Mouse (Mus musculus): ENCODE results near the gene Add3. TPM values are rescaled to one million over a fixed set of nuclear protein-coding genes. Genes with fewer than 3 reads are reported as not detected.
A peak's percentile ranks its signal among the peaks of the same experiment; 100 is the strongest.

The Add3 gene
- polyA plus RNA-seq, 1 experiment from 2014 or later = 100 TPM

DNA sequence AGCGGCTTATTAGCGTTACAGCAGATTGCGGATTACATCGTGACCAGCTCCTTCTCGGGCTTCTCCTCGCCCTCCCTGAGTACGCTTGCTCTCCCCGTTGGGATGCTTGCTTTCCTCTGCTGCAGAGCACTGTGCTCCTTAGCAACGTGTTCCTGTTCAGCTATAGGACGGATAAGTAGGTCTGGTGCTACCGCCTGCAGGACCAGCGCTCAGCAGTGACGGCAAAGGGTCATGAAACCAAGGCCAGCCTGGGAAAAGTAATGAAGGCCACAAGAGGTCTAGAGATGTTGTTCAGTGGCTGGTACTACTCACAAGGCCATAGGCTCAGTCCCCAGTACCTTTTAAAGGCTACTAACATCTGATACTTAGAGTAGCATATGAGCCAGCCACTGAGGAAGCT lies 86.4 kb downstream of the Add3 start:
- H3K9ac ChIP-seq (replicated peaks; ENCODE audit: low read depth) = no peak overlapping the region
- H3K9me3 ChIP-seq (ENCODE audit: low read length) = no peaks in the 10 kb centered on the region
- H3K27ac ChIP-seq (ENCODE audit: low read length) = no peak overlapping the region
- DNase-seq (ENCODE audit: low spot score) (no peak), ATAC-seq (no peak)
- no peak for TF ChIP-seq EP300 (IDR thresholded peaks at IDR 0.05)
- no peak for TF ChIP-seq CTCF (IDR thresholded peaks at IDR 0.05)
- H3K27me3 ChIP-seq (replicated peaks; ENCODE audit: insufficient read depth, low read length) = no peaks in the 10 kb centered on the region
- H3K36me3 ChIP-seq (ENCODE audit: insufficient read depth, low read length) = peaks cover 19% of the 10 kb centered on the region; the same call in 1 of the 2 replicates
- 81% methylated on average over 13 of the region's 13 CpGs for WGBS
- H3K4me2 ChIP-seq (replicated peaks; ENCODE audit: low read depth, low read length) = no peak overlapping the region
- no peaks in the 10 kb centered on the region for H3K4me1 ChIP-seq (ENCODE audit: insufficient read depth, low read depth, low read length)
- H3K4me3 ChIP-seq (ENCODE audit: low read depth, low read length) = no peak overlapping the region

DNA sequence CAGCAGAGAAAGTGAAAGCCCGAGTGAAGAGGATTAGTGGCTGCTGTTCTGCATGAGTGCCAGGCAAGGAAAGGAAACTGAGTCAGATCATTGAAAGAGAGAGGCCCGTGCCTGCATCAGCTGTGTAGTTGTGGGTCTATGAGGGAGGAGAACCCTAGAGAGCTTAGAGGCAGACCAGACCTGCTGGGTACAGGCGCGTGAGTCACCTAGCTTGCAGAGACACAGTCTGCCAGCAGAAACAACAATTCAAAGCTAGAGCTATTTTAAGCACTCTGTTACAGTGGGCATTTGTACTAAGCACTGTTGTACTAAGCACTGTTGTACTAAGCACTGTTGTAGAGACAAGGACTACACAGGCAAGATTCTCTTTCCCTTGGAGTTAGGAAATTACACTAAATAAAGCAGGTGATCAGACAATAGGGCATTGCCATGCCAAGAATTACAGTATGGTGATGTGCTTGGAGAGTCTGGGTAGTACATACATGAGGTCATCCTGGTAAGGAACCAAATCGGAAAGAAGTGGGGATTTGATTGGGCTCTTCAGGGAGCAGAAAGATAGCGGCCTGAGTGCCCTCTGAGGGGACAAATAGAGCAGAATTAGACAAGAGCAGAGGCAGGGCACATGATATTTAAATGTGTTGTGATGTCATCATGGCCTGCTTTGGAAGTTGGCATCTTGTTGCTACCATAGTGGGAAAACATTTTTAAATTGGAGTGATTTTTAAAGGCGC lies 88.0 kb downstream of the Add3 start:
- no peak overlapping the region for H3K9ac ChIP-seq (replicated peaks; ENCODE audit: low read depth)
- H3K4me1 ChIP-seq (ENCODE audit: insufficient read depth, low read depth, low read length) = no peaks in the 10 kb centered on the region
- DNase-seq (ENCODE audit: low spot score) (no peak), ATAC-seq (no peak)
- no peak overlapping the region for H3K27ac ChIP-seq (ENCODE audit: low read length)
- no peak for TF ChIP-seq EP300 (IDR thresholded peaks at IDR 0.05)
- no peak for TF ChIP-seq CTCF (IDR thresholded peaks at IDR 0.05)
- H3K36me3 ChIP-seq (ENCODE audit: insufficient read depth, low read length) = peaks cover 26% of the 10 kb centered on the region
- no peaks in the 10 kb centered on the region for H3K9me3 ChIP-seq (ENCODE audit: low read length)
- H3K4me3 ChIP-seq (ENCODE audit: low read depth, low read length) = no peak overlapping the region
- no peak overlapping the region for H3K4me2 ChIP-seq (replicated peaks; ENCODE audit: low read depth, low read length)
- H3K27me3 ChIP-seq (replicated peaks; ENCODE audit: insufficient read depth, low read length) = no peaks in the 10 kb centered on the region
- WGBS = 89% methylated on average over 7 of the region's 7 CpGs

DNA sequence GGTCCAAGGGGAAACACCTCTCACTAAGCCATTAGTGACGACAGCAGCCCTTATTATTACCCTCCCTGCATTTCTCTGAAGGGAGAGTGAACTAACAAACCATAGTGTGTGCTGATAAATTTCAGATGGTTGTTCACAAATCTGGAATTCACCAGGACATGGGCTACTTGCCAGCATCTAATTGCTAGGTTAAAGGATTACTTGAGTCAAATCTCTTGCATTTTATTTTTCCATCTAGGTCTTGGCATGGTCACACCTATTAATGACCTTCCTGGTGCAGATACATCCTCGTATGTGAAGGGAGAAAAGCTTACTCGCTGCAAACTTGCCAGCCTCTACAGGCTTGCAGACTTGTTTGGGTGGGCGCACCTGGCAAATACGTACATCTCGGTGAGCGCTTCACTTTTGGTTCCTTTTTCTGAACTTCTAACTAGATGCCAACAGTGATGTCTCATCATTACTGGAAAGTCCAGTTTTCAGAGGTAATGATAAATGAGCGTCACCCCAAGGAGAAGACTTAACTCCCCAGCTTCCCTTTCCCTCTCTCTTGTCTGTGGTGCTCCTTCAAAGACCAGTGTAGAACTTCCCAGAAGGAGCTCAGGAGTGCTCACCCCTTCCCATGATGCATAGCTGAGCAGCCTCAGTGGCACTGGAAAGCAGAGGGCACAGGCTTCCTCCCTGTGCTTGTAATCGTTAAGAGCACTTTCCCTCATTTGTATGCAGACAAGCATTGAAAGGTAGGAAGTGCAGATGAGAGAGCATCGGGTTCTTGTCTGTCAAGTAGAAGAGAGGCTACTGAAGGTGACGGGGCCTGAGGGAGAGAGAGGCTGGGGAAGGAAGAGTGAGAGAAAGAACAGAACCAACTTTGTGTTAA lies 90.9 kb downstream of the Add3 start:
- Histone ChIP-seq H3K4me2 (replicated peaks; ENCODE audit: low read depth, low read length) (no peak overlapping the region), H3K27me3 (replicated peaks; ENCODE audit: insufficient read depth, low read length) (no peaks in the 10 kb centered on the region), H3K36me3 (ENCODE audit: insufficient read depth, low read length) (peaks cover 44% of the 10 kb centered on the region), H3K4me3 (ENCODE audit: low read depth, low read length) (no peak overlapping the region), H3K4me1 (ENCODE audit: insufficient read depth, low read depth, low read length) (no peaks in the 10 kb centered on the region), H3K9ac (replicated peaks; ENCODE audit: low read depth) (no peak overlapping the region), H3K27ac (ENCODE audit: low read length) (no peak overlapping the region), H3K9me3 (ENCODE audit: low read length) (no peaks in the 10 kb centered on the region)
- WGBS = 76% methylated on average over 11 of the region's 11 CpGs
- DNase-seq (ENCODE audit: low spot score) (no peak), ATAC-seq (no peak)
- TF ChIP-seq CTCF (IDR thresholded peaks at IDR 0.05) = no peak

DNA sequence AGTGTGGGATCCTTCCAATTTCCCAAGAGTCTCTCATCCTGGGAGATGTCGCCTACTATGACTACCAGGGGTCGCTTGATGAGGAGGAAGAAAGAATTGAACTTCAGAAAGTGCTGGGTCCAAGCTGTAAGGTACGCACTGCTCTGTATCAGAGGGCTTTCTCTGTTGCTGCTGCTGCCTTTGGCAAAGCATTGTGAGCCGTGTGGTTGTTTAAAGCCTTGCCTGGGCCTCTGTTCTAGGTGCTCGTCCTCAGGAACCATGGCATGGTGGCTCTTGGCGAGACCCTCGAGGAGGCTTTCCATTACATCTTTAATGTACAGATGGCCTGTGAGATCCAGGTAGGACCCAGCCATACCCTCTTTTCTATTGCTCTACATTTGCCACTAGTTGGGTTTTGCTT lies 93.3 kb downstream of the Add3 start:
- H3K4me1 ChIP-seq (ENCODE audit: insufficient read depth, low read depth, low read length) = no peaks in the 10 kb centered on the region
- 92% methylated on average over 7 of the region's 7 CpGs for WGBS
- ATAC-seq = no peak
- no peak overlapping the region for H3K4me2 ChIP-seq (replicated peaks; ENCODE audit: low read depth, low read length)
- H3K27ac ChIP-seq (ENCODE audit: low read length) = no peak overlapping the region
- H3K9ac ChIP-seq (replicated peaks; ENCODE audit: low read depth) = no peak overlapping the region
- H3K9me3 ChIP-seq (ENCODE audit: low read length) = no peaks in the 10 kb centered on the region
- no peaks in the 10 kb centered on the region for H3K27me3 ChIP-seq (replicated peaks; ENCODE audit: insufficient read depth, low read length)
- H3K4me3 ChIP-seq (ENCODE audit: low read depth, low read length) = no peak overlapping the region
- H3K36me3 ChIP-seq (ENCODE audit: insufficient read depth, low read length) = peaks cover 54% of the 10 kb centered on the region
- DNase-seq (ENCODE audit: low spot score) = no peak
- no peak for TF ChIP-seq EP300 (IDR thresholded peaks at IDR 0.05)
- no peak for TF ChIP-seq CTCF (IDR thresholded peaks at IDR 0.05)

DNA sequence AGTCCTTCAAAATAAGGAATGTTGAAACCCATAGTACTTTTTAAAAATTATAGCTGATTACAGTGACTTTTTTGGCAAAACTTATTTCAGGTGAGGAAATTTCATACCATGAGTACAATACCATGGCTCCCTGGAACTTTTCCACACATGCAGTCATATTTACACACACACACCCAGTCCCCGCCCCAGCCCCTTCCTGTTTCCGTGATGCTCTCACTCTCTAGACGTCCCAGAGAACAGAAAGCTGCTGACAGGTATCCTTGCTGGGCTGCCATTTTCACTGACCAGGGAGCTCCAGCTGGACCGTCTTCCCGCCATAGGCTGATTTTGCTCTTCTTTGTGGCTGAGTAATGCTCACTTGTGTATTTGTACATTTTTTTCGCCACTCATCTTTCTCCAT lies 101.6 kb downstream of the Add3 start:
- no peak for TF ChIP-seq EP300 (IDR thresholded peaks at IDR 0.05)
- no peak for TF ChIP-seq CTCF (IDR thresholded peaks at IDR 0.05)
- 72% methylated on average over 6 of the region's 6 CpGs for WGBS
- Histone ChIP-seq H3K4me1 (ENCODE audit: insufficient read depth, low read depth, low read length) (no peaks in the 10 kb centered on the region), H3K4me2 (replicated peaks; ENCODE audit: low read depth, low read length) (no peak overlapping the region), H3K9me3 (ENCODE audit: low read length) (no peaks in the 10 kb centered on the region), H3K27me3 (replicated peaks; ENCODE audit: insufficient read depth, low read length) (no peaks in the 10 kb centered on the region), H3K27ac (ENCODE audit: low read length) (no peak overlapping the region), H3K9ac (replicated peaks; ENCODE audit: low read depth) (no peak overlapping the region), H3K4me3 (ENCODE audit: low read depth, low read length) (no peak overlapping the region), H3K36me3 (ENCODE audit: insufficient read depth, low read length) (peaks cover 58% of the 10 kb centered on the region)
- ATAC-seq (no peak), DNase-seq (ENCODE audit: low spot score) (peak; percentile 27)

DNA sequence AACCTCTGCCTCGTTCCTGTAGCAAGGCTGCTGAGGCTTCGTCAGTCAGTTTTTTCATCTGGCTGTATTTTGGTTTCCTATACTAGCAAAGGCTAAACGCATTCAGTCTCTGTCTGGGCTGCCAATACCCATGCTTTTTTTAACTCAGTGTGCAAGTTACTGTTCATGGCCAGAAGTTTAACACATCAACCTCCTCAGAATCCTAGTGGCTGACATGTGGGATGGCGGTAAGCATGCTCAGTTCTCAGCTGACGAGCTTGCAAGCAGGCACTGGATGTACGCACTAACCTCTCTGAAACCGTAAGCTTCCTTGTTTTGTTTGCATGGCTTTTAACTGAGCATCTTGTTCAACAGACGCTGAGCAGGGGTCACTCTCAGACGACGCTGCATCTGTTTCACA lies 103.7 kb downstream of the Add3 start:
- no peak overlapping the region for H3K9ac ChIP-seq (replicated peaks; ENCODE audit: low read depth)
- H3K36me3 ChIP-seq (ENCODE audit: insufficient read depth, low read length) = peaks cover 41% of the 10 kb centered on the region
- no peaks in the 10 kb centered on the region for H3K27me3 ChIP-seq (replicated peaks; ENCODE audit: insufficient read depth, low read length)
- DNase-seq (ENCODE audit: low spot score) (no peak), ATAC-seq (no peak)
- 81% methylated on average over 10 of the region's 10 CpGs for WGBS
- no peak overlapping the region for H3K27ac ChIP-seq (ENCODE audit: low read length)
- H3K9me3 ChIP-seq (ENCODE audit: low read length) = no peaks in the 10 kb centered on the region
- no peak overlapping the region for H3K4me2 ChIP-seq (replicated peaks; ENCODE audit: low read depth, low read length)
- H3K4me3 ChIP-seq (ENCODE audit: low read depth, low read length) = no peak overlapping the region
- TF ChIP-seq EP300 (IDR thresholded peaks at IDR 0.05) = no peak
- TF ChIP-seq CTCF (IDR thresholded peaks at IDR 0.05) = no peak
- H3K4me1 ChIP-seq (ENCODE audit: insufficient read depth, low read depth, low read length) = no peaks in the 10 kb centered on the region

Measured in lung, postnatal 0 days (tissue).